Comparison of ENCODE assay signal across 24 mouse cellular contexts in the genomic region with DNA sequence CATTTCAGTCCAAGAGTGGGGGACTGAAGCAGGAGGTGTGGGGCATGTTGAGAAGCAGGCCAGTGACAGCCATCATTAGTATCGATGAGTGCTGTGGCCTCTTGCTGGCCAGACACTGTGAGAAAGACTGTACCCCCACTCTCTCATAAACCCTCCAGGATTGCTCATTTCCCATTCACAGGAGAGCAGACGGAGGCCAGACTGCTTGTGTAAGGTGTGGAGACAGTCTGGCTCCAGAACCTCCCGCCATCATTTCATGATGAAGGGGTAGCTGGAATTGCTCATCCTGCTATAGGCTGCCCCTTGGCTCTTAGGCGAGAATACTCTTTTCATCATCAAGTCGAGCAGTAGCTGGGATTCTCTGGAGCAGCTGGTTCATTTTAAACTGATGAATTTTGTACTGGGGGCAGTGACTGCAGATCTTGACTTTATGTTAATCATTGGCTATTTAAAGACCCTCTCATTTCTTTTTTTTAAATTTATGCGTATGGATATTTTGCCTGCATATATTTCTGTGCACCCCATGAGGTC.
"Had no signal": no experiment of that assay in that cellular context is flagged by ENCODE, and none has a peak within 500 bp of the region (broad histone marks: within the 10 kb centered on the region; RNA-seq: fewer than 3 reads in every experiment).

No protein-coding gene starts in this region.

- ATAC-seq: forebrain, embryonic 15.5 days; forebrain, postnatal 0 days; hindbrain, embryonic 16.5 days; inflammation-experienced regulatory T-cells, adult 6 months; liver, embryonic 12.5 days had no signal

- H3K4me2 ChIP-seq: forebrain, embryonic 15.5 days; heart, embryonic 11.5 days; heart, embryonic 13.5 days; heart, embryonic 15.5 days; hindbrain, embryonic 14.5 days; limb, embryonic 13.5 days; limb, embryonic 15.5 days; liver, embryonic 12.5 days had no signal

- H3K27ac ChIP-seq: forebrain, embryonic 15.5 days; heart, embryonic 13.5 days; heart, embryonic 15.5 days; hindbrain, embryonic 14.5 days; layer of hippocampus, adult 2 months; left cerebral cortex, adult 2 months; limb, embryonic 13.5 days; limb, embryonic 15.5 days; liver, embryonic 12.5 days had no signal

- H3K9me3 ChIP-seq: forebrain, embryonic 15.5 days; heart, embryonic 13.5 days; heart, embryonic 15.5 days; limb, embryonic 13.5 days; limb, embryonic 15.5 days; liver, embryonic 12.5 days had no signal

- H3K4me3 ChIP-seq: forebrain, embryonic 15.5 days; heart, embryonic 13.5 days; heart, embryonic 15.5 days; layer of hippocampus, adult 2 months; left cerebral cortex, adult 2 months; limb, embryonic 13.5 days; limb, embryonic 15.5 days; liver, embryonic 12.5 days had no signal

- H3K36me3 ChIP-seq: heart, embryonic 15.5 days had no signal

- H3K9ac ChIP-seq: forebrain, embryonic 15.5 days; forebrain, postnatal 0 days; heart, embryonic 13.5 days; heart, embryonic 15.5 days; hindbrain, embryonic 14.5 days; limb, embryonic 13.5 days; limb, embryonic 15.5 days; liver, embryonic 12.5 days had no signal

- H3K4me1 ChIP-seq: forebrain, embryonic 15.5 days; heart, embryonic 13.5 days; heart, embryonic 15.5 days; limb, embryonic 13.5 days; limb, embryonic 15.5 days; liver, embryonic 12.5 days had no signal

- DNase-seq: forebrain, postnatal 0 days; gastrocnemius, postnatal 14 days; gastrocnemius, postnatal 36 days; heart, adult 18-20 months; heart, postnatal 14 days; heart, postnatal 36 days; kidney, adult 18-20 months; kidney, adult 8-10 months; kidney, postnatal 10 days; kidney, postnatal 25 days; kidney, postnatal 4 days; left cerebral cortex, postnatal 4 days had no signal

- H3K27me3 ChIP-seq: forebrain, embryonic 15.5 days; heart, embryonic 13.5 days; heart, embryonic 15.5 days; limb, embryonic 13.5 days; limb, embryonic 15.5 days; liver, embryonic 12.5 days had no signal
